Mouse (Mus musculus) liver, adult 2 months (tissue): Measurements from ENCODE around the gene Ubqln4. TPM values are rescaled to one million over a fixed set of nuclear protein-coding genes. Genes with fewer than 3 reads are reported as not detected.

Experiments used
- DNase-seq: peaks from one replicate; pipeline ENCODE4 v3.0.0-alpha.2; 2011; ENCODE audit warnings: low read depth, low spot score; ENCODE audit errors: extremely low read depth
- H3K27ac ChIP-seq: fragments of 200-500 bp; replicated peaks from 2 replicates; pipeline ENCODE4 v1.5.1; 2012; ENCODE audit warnings: low read depth, mild to moderate bottlenecking, control low read depth, inconsistent platforms, low read length; ENCODE audit not compliant: insufficient read depth
- H3K27me3 ChIP-seq: fragments of 200-500 bp; 2 replicates; pipeline ENCODE4 v1.6.1; 2012; ENCODE audit warnings: mild to moderate bottlenecking, moderate library complexity, low read length, inconsistent platforms; ENCODE audit not compliant: control insufficient read depth, insufficient read depth
- H3K36me3 ChIP-seq: fragments of 200-500 bp; 2 replicates; pipeline ENCODE4 v1.6.1; 2012; ENCODE audit warnings: low read length, inconsistent platforms; ENCODE audit not compliant: control insufficient read depth, insufficient read depth
- H3K4me1 ChIP-seq: fragments of 200-500 bp; 2 replicates; pipeline ENCODE4 v1.6.1; 2011; ENCODE audit warnings: low read length; ENCODE audit not compliant: control insufficient read depth, insufficient read depth
- H3K4me3 ChIP-seq: fragments of 200-500 bp; 2 replicates; pipeline ENCODE4 v1.5.1; 2011; ENCODE audit warnings: low read depth, mild to moderate bottlenecking, control low read depth, low read length, moderate library complexity; ENCODE audit not compliant: insufficient read depth
- H3K79me2 ChIP-seq: fragments of 200-500 bp; 2 replicates; pipeline ENCODE4 v1.6.1; 2012; ENCODE audit warnings: inconsistent platforms, mild to moderate bottlenecking, low read length, moderate library complexity; ENCODE audit not compliant: control insufficient read depth, insufficient read depth
- H3K9ac ChIP-seq: fragments of 200-500 bp; 2 replicates; pipeline ENCODE4 v1.6.1; 2012; ENCODE audit warnings: low read depth, mild to moderate bottlenecking, control low read depth, inconsistent platforms, low read length
- CTCF ChIP-seq: fragments of 200-500 bp; IDR thresholded peaks from 2 replicates; pipeline ENCODE4 v1.5.1; 2011; ENCODE audit warnings: low read depth, low read length, control low read depth
- POLR2A ChIP-seq: fragments of 200-500 bp; IDR thresholded peaks from 2 replicates; pipeline ENCODE4 v1.6.1; 2011; ENCODE audit warnings: low read length, control low read depth; ENCODE audit not compliant: insufficient read depth; ENCODE audit errors: extremely low read depth
- WGBS: fragments of 180-500 bp; shearing (Covaris S2); methylation state at CpG from one replicate; pipeline ENCODE4 v1.1.7; 2018; 5-methylcytosine and 5-hydroxymethylcytosine counted together
- polyA plus RNA-seq: library from polyadenylated mRNA; depleted of rRNA; stranded (reverse); fragments of >200 nt; gene quantifications from 2 replicates; pipeline ENCODE4 v1.2.3, GENCODE M21; 2012
- total RNA-seq: library from RNA; depleted of rRNA; stranded (reverse); fragments of >200 nt; gene quantifications from 2 replicates; pipeline ENCODE4 v1.2.3, GENCODE M21; 2014

Gene Ubqln4
- total and polyA plus RNA-seq, 2 experiments, result 8.3 to 41.1 TPM

GRCm38 (mm10) chr3:88538271-88539145, 15.1 kb upstream of the Ubqln4 start:
- 85% methylated on average over 9 of the region's 9 CpGs for WGBS
- Histone ChIP-seq H3K27me3 (no peaks in the 10 kb centered on the region), H3K79me2 (no peaks in the 10 kb centered on the region), H3K4me1 (no peaks in the 10 kb centered on the region), H3K36me3 (no peaks in the 10 kb centered on the region), H3K27ac (no peak overlapping the region), H3K4me3 (no peak overlapping the region), H3K9ac (no peak overlapping the region)
- TF ChIP-seq POLR2A (no peak), CTCF (no peak)
- DNase-seq, result no peak

GRCm38 (mm10) chr3:88539397-88539796, 14.2 kb upstream of the Ubqln4 start:
- WGBS, result 60% methylated on average over 3 of the region's 3 CpGs
- H3K9ac ChIP-seq, result no peak overlapping the region
- no peak overlapping the region for H3K27ac ChIP-seq
- TF ChIP-seq POLR2A (no peak), CTCF (no peak)
- no peak overlapping the region for H3K4me3 ChIP-seq
- H3K36me3 ChIP-seq, result no peaks in the 10 kb centered on the region
- H3K4me1 ChIP-seq, result no peaks in the 10 kb centered on the region
- no peak for DNase-seq
- H3K79me2 ChIP-seq, result no peaks in the 10 kb centered on the region
- no peaks in the 10 kb centered on the region for H3K27me3 ChIP-seq

GRCm38 (mm10) chr3:88540085-88540484, 13.5 kb upstream of the Ubqln4 start:
- TF ChIP-seq CTCF, result no peak
- no peak for TF ChIP-seq POLR2A
- H3K27me3 ChIP-seq, result no peaks in the 10 kb centered on the region
- no peak for DNase-seq
- no peak overlapping the region for H3K4me3 ChIP-seq
- 86% methylated on average over 5 of the region's 5 CpGs for WGBS
- no peak overlapping the region for H3K27ac ChIP-seq
- no peaks in the 10 kb centered on the region for H3K36me3 ChIP-seq
- H3K79me2 ChIP-seq, result no peaks in the 10 kb centered on the region
- H3K4me1 ChIP-seq, result no peaks in the 10 kb centered on the region
- no peak overlapping the region for H3K9ac ChIP-seq

- no peak for TF ChIP-seq POLR2A
- TF ChIP-seq CTCF, result no peak
- WGBS, result 88% methylated on average over 7 of the region's 7 CpGs
- no peak for DNase-seq
- H3K4me1 ChIP-seq, result no peaks in the 10 kb centered on the region
- no peaks in the 10 kb centered on the region for H3K79me2 ChIP-seq
- no peak overlapping the region for H3K4me3 ChIP-seq
- H3K9ac ChIP-seq, result no peak overlapping the region
- H3K27ac ChIP-seq, result no peak overlapping the region
- H3K27me3 ChIP-seq, result no peaks in the 10 kb centered on the region
- no peaks in the 10 kb centered on the region for H3K36me3 ChIP-seq
Measured at GRCm38 (mm10) chr3:88541622-88542401, 11.7 kb upstream of the Ubqln4 start.

- Histone ChIP-seq H3K36me3 (no peaks in the 10 kb centered on the region), H3K4me3 (no peak overlapping the region), H3K27me3 (no peaks in the 10 kb centered on the region), H3K4me1 (no peaks in the 10 kb centered on the region), H3K79me2 (no peaks in the 10 kb centered on the region), H3K9ac (no peak overlapping the region), H3K27ac (no peak overlapping the region)
- 91% methylated on average over 4 of the region's 4 CpGs for WGBS
- TF ChIP-seq POLR2A (no peak), CTCF (no peak)
- no peak for DNase-seq
Measured at GRCm38 (mm10) chr3:88542486-88542885, 11.1 kb upstream of the Ubqln4 start.
